Mouse (Mus musculus) G1E-ER4 (cell line): ENCODE results near the gene Sema7a. TPM values are rescaled to one million over a fixed set of nuclear protein-coding genes. Genes with fewer than 3 reads are reported as not detected.

Source experiments
- GATA1 ChIP-seq: IDR thresholded peaks from one replicate; pipeline ENCODE4 v1.8.0; 2012; ENCODE audit warnings: low read length, inconsistent platforms
- polyA plus RNA-seq: library from polyadenylated mRNA; stranded (reverse); fragments of >175 nt; gene quantifications from 2 replicates; pipeline ENCODE4 v1.2.3, GENCODE M21; 2012

Gene Sema7a
- 0.02 TPM in 1 of 2 replicates, not detected in the other for polyA plus RNA-seq

GRCm38 (mm10) chr9:57939431-57940348 is at the start of gene Sema7a:
Sema7a (plus strand) TSS chr9:57940112.
- no peak for TF ChIP-seq GATA1

GRCm38 (mm10) chr9:57900478-57900877 is 39.4 kb upstream of the Sema7a start:
- no peak for TF ChIP-seq GATA1

- no peak for TF ChIP-seq GATA1
Measured at GRCm38 (mm10) chr9:57901197-57901596, 38.7 kb upstream of the Sema7a start.

GRCm38 (mm10) chr9:57901601-57902000 is 38.3 kb upstream of the Sema7a start:
- no peak for TF ChIP-seq GATA1

GRCm38 (mm10) chr9:57902132-57902531 is 37.8 kb upstream of the Sema7a start:
- TF ChIP-seq GATA1, result no peak

GRCm38 (mm10) chr9:57903589-57904249 is 36.2 kb upstream of the Sema7a start:
- TF ChIP-seq GATA1, result no peak

- TF ChIP-seq GATA1, result no peak
Measured at GRCm38 (mm10) chr9:57904250-57904644, 35.7 kb upstream of the Sema7a start.

GRCm38 (mm10) chr9:57907206-57907605 is 32.7 kb upstream of the Sema7a start:
- TF ChIP-seq GATA1, result no peak

- TF ChIP-seq GATA1, result no peak
Measured at GRCm38 (mm10) chr9:57910254-57911160, 29.4 kb upstream of the Sema7a start, which contains the start of gene Ubl7. Ubl7 (plus strand) TSS chr9:57910979.

- no peak for TF ChIP-seq GATA1
Measured at GRCm38 (mm10) chr9:57912571-57912970, 27.3 kb upstream of the Sema7a start.

GRCm38 (mm10) chr9:57921491-57922060 is 18.3 kb upstream of the Sema7a start:
- TF ChIP-seq GATA1, result no peak

- no peak for TF ChIP-seq GATA1
Measured at GRCm38 (mm10) chr9:57922381-57922780, 17.5 kb upstream of the Sema7a start.

- no peak for TF ChIP-seq GATA1
Measured at GRCm38 (mm10) chr9:57923046-57923445, 16.9 kb upstream of the Sema7a start.

GRCm38 (mm10) chr9:57931166-57931767 is 8.6 kb upstream of the Sema7a start:
- no peak for TF ChIP-seq GATA1

GRCm38 (mm10) chr9:57932253-57932652 is 7.7 kb upstream of the Sema7a start:
- no peak for TF ChIP-seq GATA1
